Mouse (Mus musculus) heart, embryonic 12.5 days (tissue): Measurements from ENCODE around the gene Caps2. TPM values are rescaled to one million over a fixed set of nuclear protein-coding genes. Genes with fewer than 3 reads are reported as not detected.
"Not testable (repeated sequence)": the region's sequence is repeated elsewhere in the genome, so short reads cannot be mapped to it uniquely, and the experiment has no call there.

Source experiments
- ATAC-seq: fragments of 200-750 bp; cut with Nextera tagmentation; 2 replicates; pipeline ENCODE4 v1.8.0; 2017; ENCODE audit warnings: moderate TSS enrichment, moderate library complexity; ENCODE audit not compliant: insufficient number of reproducible peaks, low FRiP score
- H3K27ac ChIP-seq: fragments of 300-500 bp; sonication (generic); 2 replicates; pipeline ENCODE4 v1.5.1; 2016; ENCODE audit warnings: mild to moderate bottlenecking, moderate library complexity; ENCODE audit not compliant: poor library complexity, severe bottlenecking
- H3K27me3 ChIP-seq: fragments of 300-500 bp; sonication (generic); replicated peaks from 2 replicates; pipeline ENCODE4 v1.6.1; 2016; ENCODE audit warnings: mild to moderate bottlenecking, moderate library complexity
- H3K36me3 ChIP-seq: fragments of 300-500 bp; sonication (generic); 2 replicates; pipeline ENCODE4 v1.6.1; 2016; ENCODE audit warnings: mild to moderate bottlenecking, moderate library complexity
- H3K4me1 ChIP-seq: fragments of 300-500 bp; sonication (generic); replicated peaks from 2 replicates; pipeline ENCODE4 v1.6.1; 2016; ENCODE audit warnings: mild to moderate bottlenecking
- H3K4me2 ChIP-seq: fragments of 300-500 bp; sonication (generic); 2 replicates; pipeline ENCODE4 v1.6.1; 2016; ENCODE audit warnings: mild to moderate bottlenecking, moderate library complexity
- H3K4me3 ChIP-seq: fragments of 300-500 bp; sonication (generic); 2 replicates; pipeline ENCODE4 v1.5.1; 2016; ENCODE audit warnings: mild to moderate bottlenecking
- H3K9ac ChIP-seq: fragments of 300-500 bp; sonication (generic); 2 replicates; pipeline ENCODE4 v1.6.1; 2016; ENCODE audit warnings: mild to moderate bottlenecking, moderate library complexity
- H3K9me3 ChIP-seq: fragments of 300-500 bp; sonication (generic); replicated peaks from 2 replicates; pipeline ENCODE4 v1.6.1; 2016; ENCODE audit warnings: mild to moderate bottlenecking, moderate library complexity
- WGBS: fragments of 180-500 bp; shearing (Covaris S2); methylation state at CpG from one replicate; pipeline ENCODE4 v1.1.7; 2016; 5-methylcytosine and 5-hydroxymethylcytosine counted together
- polyA plus RNA-seq: library from polyadenylated mRNA; unstranded; fragments of >200 nt; fragmentation: Nextera tagmentation; extraction: Ambion mirVana; gene quantifications from 2 replicates; pipeline ENCODE4 v1.2.1, GENCODE M21; 2016

Gene Caps2
- polyA plus RNA-seq, 1 experiment from 2014 or later: 0.19 TPM

- WGBS: 68% methylated on average over 1 of the region's 1 CpGs
- Histone ChIP-seq H3K9me3 (no peaks in the 10 kb centered on the region), H3K27ac (no peak overlapping the region), H3K27me3 (no peaks in the 10 kb centered on the region), H3K36me3 (no peaks in the 10 kb centered on the region), H3K4me1 (no peaks in the 10 kb centered on the region), H3K4me3 (no peak overlapping the region), H3K9ac (no peak overlapping the region), H3K4me2 (no peak overlapping the region)
- ATAC-seq: no peak
These were observed 63.7 kb downstream of the Caps2 start for GRCm38 (mm10) chr10:112227073-112227472.

- H3K36me3 ChIP-seq, ATAC-seq, H3K27me3 ChIP-seq, H3K4me1 ChIP-seq, H3K9me3 ChIP-seq, H3K9ac ChIP-seq, H3K4me2 ChIP-seq, H3K27ac ChIP-seq, H3K4me3 ChIP-seq: not testable (repeated sequence)
- 59% methylated on average over 6 of the region's 6 CpGs for WGBS
These were observed 65.8 kb downstream of the Caps2 start for GRCm38 (mm10) chr10:112229091-112229843.

GRCm38 (mm10) chr10:112232733-112233132, 69.3 kb downstream of the Caps2 start:
- H3K4me3 ChIP-seq, H3K4me1 ChIP-seq, H3K9me3 ChIP-seq, H3K36me3 ChIP-seq, H3K4me2 ChIP-seq, H3K27me3 ChIP-seq, ATAC-seq, H3K27ac ChIP-seq, H3K9ac ChIP-seq: not testable (repeated sequence)
- WGBS: 39% methylated on average over 1 of the region's 1 CpGs

GRCm38 (mm10) chr10:112235396-112235940, 72.0 kb downstream of the Caps2 start:
- not testable (repeated sequence) for H3K27me3 ChIP-seq, H3K4me3 ChIP-seq, ATAC-seq, H3K4me2 ChIP-seq, H3K27ac ChIP-seq, H3K9me3 ChIP-seq, H3K36me3 ChIP-seq, H3K4me1 ChIP-seq, H3K9ac ChIP-seq
- 84% methylated on average over 5 of the region's 5 CpGs for WGBS

GRCm38 (mm10) chr10:112248273-112248672, 84.9 kb downstream of the Caps2 start:
- H3K27me3 ChIP-seq: no peaks in the 10 kb centered on the region
- H3K4me1 ChIP-seq: no peaks in the 10 kb centered on the region
- no peak overlapping the region for H3K4me2 ChIP-seq
- H3K27ac ChIP-seq: no peak overlapping the region
- H3K9me3 ChIP-seq: no peaks in the 10 kb centered on the region
- ATAC-seq: no peak
- WGBS: 81% methylated on average over 2 of the region's 2 CpGs
- H3K36me3 ChIP-seq: no peaks in the 10 kb centered on the region
- no peak overlapping the region for H3K4me3 ChIP-seq
- H3K9ac ChIP-seq: no peak overlapping the region

GRCm38 (mm10) chr10:112263467-112263866, 100.0 kb downstream of the Caps2 start:
- no peaks in the 10 kb centered on the region; the same call in 1 of the 2 replicates for H3K27me3 ChIP-seq
- no peak overlapping the region for H3K4me2 ChIP-seq
- ATAC-seq: no peak
- no peak overlapping the region for H3K9ac ChIP-seq
- H3K4me3 ChIP-seq: no peak overlapping the region
- 80% methylated on average over 3 of the region's 3 CpGs for WGBS
- no peaks in the 10 kb centered on the region for H3K4me1 ChIP-seq
- H3K36me3 ChIP-seq: no peaks in the 10 kb centered on the region
- no peaks in the 10 kb centered on the region for H3K9me3 ChIP-seq
- no peak overlapping the region for H3K27ac ChIP-seq

Other genes starting within 250 kb of the Caps2 start
- gene Krr1, start 191.0 kb upstream of the Caps2 start, polyA plus RNA-seq: 29.8 and 32.8 TPM in 2 replicates
- gene Glipr1, start 161.0 kb upstream of the Caps2 start, polyA plus RNA-seq: 1.6 and 2.6 TPM in 2 replicates
- not detected in 2 replicates for gene Glipr1l1, start 103.4 kb upstream of the Caps2 start, polyA plus RNA-seq
- not detected in 2 replicates for gene Glipr1l2, start 80.3 kb upstream of the Caps2 start, polyA plus RNA-seq
- not detected in 2 replicates for gene Glipr1l3, start 3.3 kb upstream of the Caps2 start, polyA plus RNA-seq
- 1.3 and 1.7 TPM in 2 replicates for gene Kcnc2, start 107.5 kb downstream of the Caps2 start, polyA plus RNA-seq